Mouse (Mus musculus) spleen, adult 2 months (tissue): Measurements from ENCODE around the gene 1110051M20Rik.

ENCODE experiments used
- CTCF ChIP-seq: fragments of 200-500 bp; IDR thresholded peaks from 2 replicates; pipeline ENCODE4 v1.5.1; 2011; ENCODE audit warnings: mild to moderate bottlenecking, inconsistent platforms; ENCODE audit not compliant: insufficient read depth, insufficient read length, insufficient replicate concordance; ENCODE audit errors: extremely low read depth
- POLR2A ChIP-seq: fragments of 200-500 bp; IDR thresholded peaks from 2 replicates; pipeline ENCODE4 v1.6.1; 2011; ENCODE audit warnings: low read depth, low read length, inconsistent platforms

DNA sequence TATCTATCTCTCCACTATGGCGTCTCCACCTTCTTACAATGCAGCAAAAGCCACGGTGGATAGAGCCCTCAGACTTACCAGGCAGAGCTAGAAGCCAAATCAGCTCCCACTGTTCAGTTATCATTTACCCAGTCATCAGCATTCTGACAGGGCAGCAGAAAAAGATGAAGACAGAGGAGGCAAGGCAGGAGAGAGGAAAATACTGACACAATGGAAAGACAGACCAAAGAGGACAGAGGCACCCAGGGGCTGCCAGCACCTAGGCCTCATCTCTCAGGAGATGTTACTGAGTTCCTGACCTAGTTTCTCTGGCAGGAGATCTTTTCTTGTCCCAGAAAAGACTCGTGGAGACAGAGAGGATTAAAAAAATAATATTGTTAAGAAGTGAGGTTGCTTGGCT is 45.3 kb downstream of the 1110051M20Rik start:
- TF ChIP-seq POLR2A (no peak), CTCF (no peak)
